Mouse (Mus musculus): ENCODE data around the gene Polrmt.

DNA sequence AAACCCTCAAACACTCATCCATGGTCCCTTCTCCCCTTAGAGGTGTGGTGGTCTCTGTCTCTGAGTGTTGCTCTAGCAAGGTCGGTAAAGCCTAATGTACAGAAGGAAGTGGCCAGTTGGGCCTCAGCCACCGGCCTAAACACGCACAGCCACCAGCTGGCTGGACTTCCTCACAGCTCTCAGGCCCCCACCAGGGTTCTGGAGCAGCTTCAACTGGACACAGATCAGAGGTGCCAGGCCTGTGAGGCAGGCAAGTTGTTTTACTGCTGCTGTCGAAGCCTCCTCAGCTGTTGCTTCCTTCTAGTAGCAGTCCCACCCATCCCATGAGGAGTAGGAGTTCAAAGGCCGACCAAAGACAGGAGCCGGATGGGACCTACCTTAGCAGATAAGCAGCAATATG, 48.5 kb downstream of the Polrmt start:
- TF ChIP-seq ZNF384 (IDR thresholded peaks at IDR 0.05; ENCODE audit: low read depth, low read length) (no peak), MYC (IDR thresholded peaks at IDR 0.05; ENCODE audit: low read depth, low read length) (no peak), NELFE (IDR thresholded peaks at IDR 0.05; ENCODE audit: low read depth, low read length) (no peak), POLR2A (IDR thresholded peaks at IDR 0.05; ENCODE audit: low read depth, low read length) (no peak), EP300 (IDR thresholded peaks at IDR 0.05; ENCODE audit: low read length) (no peak), CTCF (conservative IDR thresholded peaks at IDR 0.05 in 1 of 2, IDR thresholded peaks at IDR 0.05 in 1 of 2; ENCODE audit: low read depth in 2 of 2, low read length in 2 of 2) (no peak)
